Mouse (Mus musculus) heart, embryonic 11.5 days (tissue): ENCODE data around the gene Fuz. TPM values are rescaled to one million over a fixed set of nuclear protein-coding genes. Genes with fewer than 3 reads are reported as not detected.

ENCODE experiments used
- ATAC-seq: fragments of 200-750 bp; cut with Nextera tagmentation; replicated peaks from 2 replicates; pipeline ENCODE4 v1.8.0; 2017; ENCODE audit warnings: moderate library complexity; ENCODE audit not compliant: insufficient number of reproducible peaks, low FRiP score, low TSS enrichment
- H3K27ac ChIP-seq: fragments of 300-500 bp; sonication (generic); 2 replicates; pipeline ENCODE4 v1.5.1; 2014; ENCODE audit warnings: mild to moderate bottlenecking, low read depth, low read length
- H3K27me3 ChIP-seq: fragments of 300-500 bp; sonication (generic); 2 replicates; pipeline ENCODE4 v1.6.1; 2014; ENCODE audit warnings: mild to moderate bottlenecking, low read length, mixed read lengths; ENCODE audit not compliant: control insufficient read depth, insufficient read depth
- H3K36me3 ChIP-seq: fragments of 300-500 bp; sonication (generic); 2 replicates; pipeline ENCODE4 v1.6.1; 2014; ENCODE audit warnings: mild to moderate bottlenecking, low read length, moderate library complexity, mixed read lengths; ENCODE audit not compliant: control insufficient read depth, insufficient read depth
- H3K4me1 ChIP-seq: fragments of 300-500 bp; sonication (generic); 2 replicates; pipeline ENCODE4 v1.6.1; 2014; ENCODE audit warnings: low read length; ENCODE audit not compliant: control insufficient read depth, insufficient read depth
- H3K4me2 ChIP-seq: fragments of 300-500 bp; sonication (generic); 2 replicates; pipeline ENCODE4 v1.6.1; 2014; ENCODE audit warnings: mild to moderate bottlenecking, moderate library complexity
- H3K4me3 ChIP-seq: fragments of 300-500 bp; sonication (generic); 2 replicates; pipeline ENCODE4 v1.5.1; 2014; ENCODE audit warnings: low read depth, low read length
- H3K9ac ChIP-seq: fragments of 300-500 bp; sonication (generic); 2 replicates; pipeline ENCODE4 v1.6.1; 2014; ENCODE audit warnings: mild to moderate bottlenecking, low read depth, low read length, moderate library complexity
- H3K9me3 ChIP-seq: fragments of 300-500 bp; sonication (generic); replicated peaks from 2 replicates; pipeline ENCODE4 v1.6.1; 2016; ENCODE audit warnings: low read length; ENCODE audit not compliant: control insufficient read depth
- WGBS: fragments of 180-500 bp; shearing (Covaris S2); extraction: QIAGEN DNeasy Blood & Tissue Kit; methylation state at CpG from one replicate; pipeline ENCODE4 v1.1.7; 2014; ENCODE audit not compliant: insufficient replicate concordance; 5-methylcytosine and 5-hydroxymethylcytosine counted together
- polyA plus RNA-seq: library from polyadenylated mRNA; unstranded; fragments of >200 nt; fragmentation: Nextera tagmentation; extraction: Ambion mirVana; gene quantifications from 2 replicates; pipeline ENCODE4 v1.2.1, GENCODE M21; 2014

Fuz gene
- polyA plus RNA-seq, 1 experiment from 2014 or later = 12.8 TPM

- H3K4me3 ChIP-seq = peak within 1 kb of the TSS; percentile 56
- H3K36me3 ChIP-seq = peaks cover 7% of the 10 kb centered on the region
- peaks cover 25% of the 10 kb centered on the region for H3K4me1 ChIP-seq
- under 1% methylated on average over 32 of the region's 32 CpGs for WGBS
- H3K4me2 ChIP-seq = peak within 1 kb of the TSS; percentile 81
- no peaks in the 10 kb centered on the region for H3K27me3 ChIP-seq
- peak within 1 kb of the TSS; percentile 67 for H3K9ac ChIP-seq
- 0 out of 2 replicates have a peak, but pooled peaks have one; percentile 3 for ATAC-seq
- no peaks in the 10 kb centered on the region for H3K9me3 ChIP-seq
- H3K27ac ChIP-seq = peak within 1 kb of the TSS; percentile 80
Observed at GRCm38 (mm10) chr7:44857042-44857552, 38.8 kb upstream of the Fuz start, which contains the start of gene Pnkp. Gene Pnkp (plus strand): TSS chr7:44857139.

GRCm38 (mm10) chr7:44857905-44858304 is 38.0 kb upstream of the Fuz start:
- H3K27ac ChIP-seq = peak overlapping the region; percentile 80; the same call in 1 of the 2 replicates
- WGBS = 23% methylated on average over 8 of the region's 8 CpGs
- H3K36me3 ChIP-seq = peaks cover 9% of the 10 kb centered on the region
- no peaks in the 10 kb centered on the region for H3K9me3 ChIP-seq
- H3K27me3 ChIP-seq = no peaks in the 10 kb centered on the region
- no peak for ATAC-seq
- H3K4me1 ChIP-seq = peaks cover 25% of the 10 kb centered on the region
- peak overlapping the region; percentile 56 for H3K4me3 ChIP-seq
- H3K4me2 ChIP-seq = peak overlapping the region; percentile 81
- peak overlapping the region; percentile 67 for H3K9ac ChIP-seq

DNA sequence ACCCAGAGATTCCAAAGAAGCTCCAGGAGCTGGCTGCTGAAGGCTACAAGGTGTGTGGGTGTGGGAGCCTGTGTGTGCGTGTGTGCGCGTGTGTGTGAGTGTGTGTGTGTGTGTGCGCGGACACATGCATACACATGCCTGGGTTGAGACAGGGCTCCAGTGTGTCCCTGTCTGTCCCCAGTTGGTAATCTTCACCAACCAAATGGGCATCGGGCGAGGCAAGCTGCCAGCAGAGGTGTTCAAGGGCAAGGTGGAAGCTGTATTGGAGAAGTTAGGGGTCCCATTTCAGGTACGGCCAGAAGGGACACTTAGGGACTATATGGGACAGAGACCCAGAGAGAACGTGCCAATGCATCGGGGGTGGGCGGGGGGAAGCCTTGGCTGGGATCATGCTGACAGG is 36.0 kb upstream of the Fuz start:
- no peak for ATAC-seq
- H3K9ac ChIP-seq = no peak overlapping the region
- H3K4me2 ChIP-seq = no peak overlapping the region
- H3K9me3 ChIP-seq = no peaks in the 10 kb centered on the region
- 90% methylated on average over 11 of the region's 11 CpGs for WGBS
- H3K4me1 ChIP-seq = peaks cover 21% of the 10 kb centered on the region
- no peak overlapping the region for H3K4me3 ChIP-seq
- H3K27me3 ChIP-seq = no peaks in the 10 kb centered on the region
- peaks cover 21% of the 10 kb centered on the region for H3K36me3 ChIP-seq
- no peak overlapping the region for H3K27ac ChIP-seq

DNA sequence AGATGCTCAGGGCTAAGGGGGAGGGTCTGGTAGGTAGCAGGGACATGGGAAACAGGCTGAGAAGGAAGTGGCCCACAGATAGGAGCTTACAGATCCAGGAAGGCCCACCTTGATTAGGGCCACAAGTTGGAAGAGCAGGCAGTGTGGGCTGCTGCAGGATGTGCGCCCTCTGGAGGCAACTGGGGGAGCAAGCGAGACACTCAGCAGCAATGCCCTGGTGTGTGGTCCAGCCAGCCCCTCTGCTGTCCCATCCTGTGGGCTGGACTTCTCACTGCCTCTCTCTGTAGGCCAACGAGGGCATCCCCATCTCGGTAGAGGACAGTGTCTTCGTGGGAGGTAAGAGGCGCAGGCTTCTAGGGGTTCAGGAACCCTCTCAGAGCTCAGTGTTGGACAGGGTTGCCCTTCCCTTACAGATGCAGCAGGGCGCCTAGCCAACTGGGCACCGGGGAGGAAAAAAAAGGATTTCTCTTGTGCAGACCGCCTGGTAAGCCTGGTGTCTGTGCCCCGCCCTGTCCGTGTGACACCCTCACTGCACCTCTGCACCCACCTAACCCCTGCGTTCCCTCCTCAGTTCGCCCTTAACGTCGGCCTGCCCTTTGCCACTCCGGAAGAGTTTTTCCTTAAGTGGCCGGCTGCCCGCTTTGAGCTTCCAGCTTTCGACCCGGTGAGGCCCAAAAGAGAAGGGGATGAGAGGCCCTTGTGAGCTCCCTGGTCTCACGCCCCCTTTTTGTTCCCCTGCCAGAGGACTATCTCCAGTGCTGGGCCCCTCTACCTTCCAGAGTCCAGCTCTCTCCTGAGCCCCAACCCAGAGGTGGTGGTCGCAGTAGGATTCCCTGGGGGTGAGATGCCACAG is 35.1 kb upstream of the Fuz start:
- Histone ChIP-seq H3K9ac (no peak overlapping the region), H3K27me3 (no peaks in the 10 kb centered on the region), H3K4me3 (no peak overlapping the region), H3K27ac (no peak overlapping the region), H3K36me3 (peaks cover 25% of the 10 kb centered on the region), H3K4me2 (no peak overlapping the region), H3K9me3 (no peaks in the 10 kb centered on the region), H3K4me1 (peaks cover 25% of the 10 kb centered on the region)
- WGBS = 61% methylated on average over 22 of the region's 22 CpGs
- no peak for ATAC-seq

DNA sequence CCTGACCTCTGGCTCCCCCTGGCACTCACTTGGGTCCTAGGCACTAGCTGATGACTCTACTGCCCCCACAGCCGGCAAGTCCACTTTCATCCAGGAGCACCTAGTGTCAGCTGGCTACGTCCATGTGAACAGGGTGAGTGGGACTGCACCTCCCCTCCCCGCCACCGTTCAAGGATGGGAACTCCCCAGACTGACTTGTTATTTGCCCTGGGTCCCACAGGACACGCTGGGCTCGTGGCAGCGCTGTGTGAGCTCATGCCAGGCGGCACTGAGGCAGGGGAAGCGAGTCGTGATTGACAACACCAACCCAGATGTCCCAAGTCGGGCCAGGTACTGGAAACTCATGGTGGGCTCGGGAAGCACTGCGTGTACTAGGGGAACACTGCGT is 34.5 kb upstream of the Fuz start:
- 85% methylated on average over 14 of the region's 14 CpGs for WGBS
- Histone ChIP-seq H3K36me3 (peaks cover 25% of the 10 kb centered on the region), H3K4me1 (peaks cover 31% of the 10 kb centered on the region), H3K27me3 (no peaks in the 10 kb centered on the region), H3K27ac (no peak overlapping the region), H3K4me2 (no peak overlapping the region), H3K4me3 (no peak overlapping the region), H3K9me3 (no peaks in the 10 kb centered on the region), H3K9ac (no peak overlapping the region)
- ATAC-seq = no peak

- no peak overlapping the region for H3K9ac ChIP-seq
- no peak for ATAC-seq
- peaks cover 25% of the 10 kb centered on the region for H3K36me3 ChIP-seq
- H3K4me2 ChIP-seq = no peak overlapping the region
- H3K4me1 ChIP-seq = peaks cover 39% of the 10 kb centered on the region
- no peaks in the 10 kb centered on the region for H3K9me3 ChIP-seq
- H3K4me3 ChIP-seq = no peak overlapping the region
- H3K27ac ChIP-seq = no peak overlapping the region
- 85% methylated on average over 8 of the region's 8 CpGs for WGBS
- H3K27me3 ChIP-seq = no peaks in the 10 kb centered on the region
Observed at GRCm38 (mm10) chr7:44862434-44862833, 33.4 kb upstream of the Fuz start.

DNA sequence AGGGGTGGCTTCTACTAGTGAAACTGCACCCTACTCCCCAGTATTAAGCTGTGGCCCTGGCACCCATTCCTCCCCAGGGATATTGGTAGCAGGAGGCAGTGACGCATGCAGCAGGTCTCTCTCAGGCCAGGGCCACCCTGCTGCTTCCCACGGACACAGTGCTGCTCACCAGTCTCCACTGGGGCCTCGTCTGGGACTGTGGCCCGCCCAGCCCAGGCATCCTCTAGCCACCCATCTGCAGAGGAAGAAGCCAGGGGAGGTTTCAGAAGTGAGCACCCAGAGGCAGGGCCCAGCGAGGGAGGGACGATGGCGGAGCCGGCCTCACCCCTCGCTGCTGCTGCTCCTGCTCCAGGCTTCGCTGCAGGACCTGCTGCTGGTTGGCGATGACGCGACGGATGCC is 32.7 kb upstream of the Fuz start:
- Histone ChIP-seq H3K9me3 (no peaks in the 10 kb centered on the region), H3K36me3 (peaks cover 25% of the 10 kb centered on the region), H3K4me2 (no peak overlapping the region), H3K4me1 (peaks cover 42% of the 10 kb centered on the region), H3K27me3 (no peaks in the 10 kb centered on the region), H3K27ac (no peak overlapping the region), H3K9ac (no peak overlapping the region), H3K4me3 (no peak overlapping the region)
- ATAC-seq = no peak
- 88% methylated on average over 14 of the region's 14 CpGs for WGBS

DNA sequence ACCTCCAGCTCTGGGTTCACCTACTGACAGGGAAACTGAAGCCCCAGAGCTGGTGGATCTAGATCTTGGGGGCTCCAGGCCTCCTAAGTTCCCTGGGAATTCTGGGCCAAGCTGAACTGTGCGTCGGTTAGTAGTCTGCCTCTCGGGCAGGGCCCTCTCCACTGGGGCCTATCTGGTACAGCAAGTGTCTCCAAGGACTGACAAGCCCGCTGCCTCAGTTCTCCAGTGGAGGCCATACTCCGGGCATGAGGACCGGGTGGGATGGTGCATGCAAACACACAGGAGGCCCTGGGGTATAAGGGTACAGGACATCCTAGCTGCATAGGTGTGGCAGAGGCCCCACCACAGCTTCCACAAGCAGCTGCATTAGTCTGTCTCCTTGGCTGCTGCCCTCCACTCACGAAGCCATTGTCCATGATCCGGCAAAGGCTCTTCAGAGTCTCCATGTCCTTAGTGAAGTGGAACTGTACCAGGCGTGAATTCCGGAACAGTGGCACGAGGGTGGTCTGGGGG is 31.8 kb upstream of the Fuz start:
- Histone ChIP-seq H3K9ac (no peak overlapping the region), H3K27ac (peak overlapping the region; percentile 32; the same call in 1 of the 2 replicates), H3K36me3 (peaks cover 25% of the 10 kb centered on the region)

More for the DNA sequence above, 31.8 kb upstream of the Fuz start:
- 88% methylated on average over 11 of the region's 11 CpGs for WGBS
- Histone ChIP-seq H3K9me3 (no peaks in the 10 kb centered on the region), H3K4me1 (peaks cover 45% of the 10 kb centered on the region), H3K4me2 (no peak overlapping the region), H3K27me3 (no peaks in the 10 kb centered on the region), H3K4me3 (no peak overlapping the region)
- ATAC-seq = no peak
